Mouse (Mus musculus): ENCODE data around the gene Ak5.

DNA sequence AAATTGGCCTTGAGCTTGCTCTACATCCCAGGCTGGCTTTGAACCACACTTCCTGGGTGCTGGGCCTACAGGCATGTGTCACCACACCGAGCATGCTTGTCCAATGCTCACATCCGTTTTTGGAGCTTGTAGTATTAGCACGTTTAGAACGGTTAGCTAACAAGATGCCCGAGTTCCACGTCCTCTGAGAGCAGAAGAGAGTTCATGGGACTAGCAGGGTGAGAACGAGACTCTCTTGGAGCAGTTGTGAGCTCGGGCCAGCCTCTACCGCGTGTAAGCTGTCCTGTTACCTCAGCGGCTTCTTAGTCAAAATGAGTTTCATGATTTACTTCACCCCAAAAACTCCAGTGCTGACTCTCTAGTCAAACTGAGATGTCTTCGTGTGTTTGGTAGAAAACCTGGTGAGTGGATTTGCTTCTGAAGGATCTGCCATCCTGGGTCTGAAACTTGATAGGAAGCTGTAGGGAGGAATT lies 199.6 kb downstream of the Ak5 start:
- TF ChIP-seq POLR2A (IDR thresholded peaks at IDR 0.05; ENCODE audit: borderline replicate concordance, control insufficient read depth, low read depth, low read length) (no peak), CTCF (IDR thresholded peaks at IDR 0.05; ENCODE audit: control insufficient read depth, insufficient read depth, low read length) (no peak)
